Mouse (Mus musculus): ENCODE results near the gene Psma6.

DNA sequence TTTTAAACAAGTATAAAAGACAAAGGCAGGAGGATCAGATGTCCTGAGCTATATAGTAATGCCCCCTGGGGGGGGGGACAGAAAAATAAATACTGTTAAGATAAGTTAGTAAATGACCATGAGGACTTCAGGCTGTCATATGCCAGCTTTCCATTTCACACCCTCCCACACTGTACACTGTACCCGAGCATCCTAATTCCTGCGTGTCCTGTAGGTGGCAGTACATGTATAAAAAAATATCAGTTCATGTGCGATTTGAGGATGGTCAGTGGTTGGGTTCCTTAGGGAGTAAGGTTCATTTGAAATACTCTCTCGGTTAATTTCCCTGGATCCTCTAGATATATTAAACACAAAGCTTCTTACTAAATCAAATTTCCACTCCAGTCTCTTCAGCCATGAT lies 29.1 kb upstream of the Psma6 start:
- TF ChIP-seq POLR2A (IDR thresholded peaks at IDR 0.05; ENCODE audit: borderline replicate concordance, control insufficient read depth, low read depth, low read length): no peak
- peak; percentile 39; the same call in 1 of the 2 replicates for TF ChIP-seq CTCF (IDR thresholded peaks at IDR 0.05; ENCODE audit: control insufficient read depth, insufficient read depth, low read length)
